8 mouse cellular contexts compared by ENCODE assay signal in genomic region chr11:116885275-116886151, GRCm38 (mm10). TPM values are rescaled to one million over a fixed set of nuclear protein-coding genes. Genes with fewer than 3 reads are reported as not detected.
DNase-seq lines count a peak whose midpoint lies in the region; ATAC-seq lines count a peak whose summit lies in the region.

No protein-coding gene starts in this region.

- H3K27ac ChIP-seq in hindbrain, embryonic 16.5 days (ENCODE audit: low read depth, low read length): no peak overlapping the region

- H3K9me3 ChIP-seq in hindbrain, embryonic 16.5 days (ENCODE audit: control insufficient read depth, low read length): no peaks in the 10 kb centered on the region

- peak; percentile 94 for DNase-seq in WW6 (ENCODE audit: low read depth, low spot score)
- DNase-seq in cerebellum, postnatal 36 days: peak; percentile 80 to 84
- DNase-seq in gastrocnemius, adult 18-20 months (ENCODE audit: low spot score): peak; percentile 76
- DNase-seq in left cerebral cortex, adult 11 months (ENCODE audit: low spot score): peak; percentile 63
- peak; percentile 79 to 89 for DNase-seq in right cerebral cortex, adult 2 months (ENCODE audit: low spot score in 2 of 2)
- DNase-seq in urinary bladder, postnatal 36 days (ENCODE audit: low spot score in 2 of 2): peak; percentile 67 to 79

- H3K36me3 ChIP-seq in hindbrain, embryonic 16.5 days (ENCODE audit: control insufficient read depth, insufficient read depth, low read length): no peaks in the 10 kb centered on the region

- peak overlapping the region; percentile 39; the same call in 1 of the 2 replicates for H3K9ac ChIP-seq in hindbrain, embryonic 16.5 days (ENCODE audit: low read depth, low read length)

- peaks cover 8% of the 10 kb centered on the region for H3K4me1 ChIP-seq in hindbrain, embryonic 16.5 days (ENCODE audit: control insufficient read depth, insufficient read depth, low read depth, low read length)

- peak overlapping the region; percentile 30 for H3K4me3 ChIP-seq in hindbrain, embryonic 16.5 days (ENCODE audit: low read length)

- 7% methylated on average over 27 of the region's 28 CpGs for WGBS in hindbrain, embryonic 16.5 days

- peak overlapping the region; percentile 52 for H3K4me2 ChIP-seq in hindbrain, embryonic 16.5 days (ENCODE audit: low read length)

- H3K27me3 ChIP-seq in hindbrain, embryonic 16.5 days (replicated peaks; ENCODE audit: control insufficient read depth, insufficient read depth, low read length): no peaks in the 10 kb centered on the region

- peak; percentile 82 for ATAC-seq in hindbrain, embryonic 16.5 days
- peak; percentile 85 for ATAC-seq in megakaryocyte, adult 5-6 weeks (ENCODE audit: poor library complexity, severe bottlenecking)

RNA-seq across cellular contexts. Expression of gene Srsf2, which starts 32.6 kb away (rescaled TPM):
- total RNA-seq in gastrocnemius, adult 18-20 months (2021): 10 to 100 TPM; 68.0 to 72.0 TPM
- 469 and 518 TPM in 2 replicates for polyA plus RNA-seq in hindbrain, embryonic 16.5 days (2015; fragmentation: Nextera tagmentation; extraction: Ambion mirVana)
- total RNA-seq in megakaryocyte, adult 5-6 weeks (2015): 784 and 845 TPM in 2 replicates
- total RNA-seq in megakaryocyte, adult 5-6 weeks (2017): 315 and 355 TPM in 2 replicates

RNA-seq across cellular contexts. Expression of gene Mgat5b, which starts 33.1 kb away (rescaled TPM):
- not detected for total RNA-seq in gastrocnemius, adult 18-20 months (2021)
- 19.4 and 27.5 TPM in 2 replicates for polyA plus RNA-seq in hindbrain, embryonic 16.5 days (2015; fragmentation: Nextera tagmentation; extraction: Ambion mirVana)
- not detected in 2 replicates for total RNA-seq in megakaryocyte, adult 5-6 weeks (2015)
- total RNA-seq in megakaryocyte, adult 5-6 weeks (2017): 0.22 TPM in 1 of 2 replicates, not detected in the other

RNA-seq across cellular contexts. Expression of gene Mfsd11, which starts 33.3 kb away (rescaled TPM):
- 10 to 100 TPM; 19.1 to 26.2 TPM for total RNA-seq in gastrocnemius, adult 18-20 months (2021)
- 52.1 and 52.7 TPM in 2 replicates for polyA plus RNA-seq in hindbrain, embryonic 16.5 days (2015; fragmentation: Nextera tagmentation; extraction: Ambion mirVana)
- total RNA-seq in megakaryocyte, adult 5-6 weeks (2015): 22.2 and 26.2 TPM in 2 replicates
- total RNA-seq in megakaryocyte, adult 5-6 weeks (2017): 17.6 and 26.5 TPM in 2 replicates

RNA-seq across cellular contexts. Expression of gene Jmjd6, which starts 42.3 kb away (rescaled TPM):
- 10 to 100 TPM; 18.4 to 28.1 TPM for total RNA-seq in gastrocnemius, adult 18-20 months (2021)
- 67.2 and 70.2 TPM in 2 replicates for polyA plus RNA-seq in hindbrain, embryonic 16.5 days (2015; fragmentation: Nextera tagmentation; extraction: Ambion mirVana)
- total RNA-seq in megakaryocyte, adult 5-6 weeks (2015): 33.4 and 37.4 TPM in 2 replicates
- 36.3 and 37.7 TPM in 2 replicates for total RNA-seq in megakaryocyte, adult 5-6 weeks (2017)

RNA-seq across cellular contexts. Expression of gene Mettl23, which starts 42.4 kb away (rescaled TPM):
- total RNA-seq in gastrocnemius, adult 18-20 months (2021): 10 to 100 TPM; 40.1 to 41.4 TPM
- 62.6 and 62.8 TPM in 2 replicates for polyA plus RNA-seq in hindbrain, embryonic 16.5 days (2015; fragmentation: Nextera tagmentation; extraction: Ambion mirVana)
- total RNA-seq in megakaryocyte, adult 5-6 weeks (2015): 55.4 and 61.3 TPM in 2 replicates
- total RNA-seq in megakaryocyte, adult 5-6 weeks (2017): 38.5 and 42.6 TPM in 2 replicates

Comparison
In these comparisons a context has a peak if more than half of its experiments do, and no peak if none do; other contexts are left out.
1. RNA of gene Srsf2, which starts 32.6 kb away (total RNA-seq): 315 to 845 TPM in megakaryocyte, adult 5-6 weeks; 68.0 to 72.0 TPM in gastrocnemius, adult 18-20 months; every median in the first group is over 4 times any median in the second.
2. Peak in every context shown above with its lines, with median percentiles within 50 percentile points of each other: DNase-seq.